ENCODE assay signal across 8 mouse cellular contexts in genomic region chr16:17732841-17733340, GRCm38 (mm10). TPM values are rescaled to one million over a fixed set of nuclear protein-coding genes. Genes with fewer than 3 reads are reported as not detected.
DNase-seq lines count a peak whose midpoint lies in the region; ATAC-seq and TF ChIP-seq lines count a peak whose summit lies in the region.

Med15 (minus strand) TSS chr16:17732891.

- no peak for TF ChIP-seq CTCF in lung, postnatal 0 days (IDR thresholded peaks at IDR 0.05)

- H3K4me3 ChIP-seq in lung, postnatal 0 days (ENCODE audit: low read depth, low read length), result no peak within 1 kb of the TSS
- H3K4me3 ChIP-seq in midbrain, embryonic 13.5 days (replicated peaks), result no peak within 1 kb of the TSS

- no peak for ATAC-seq in lung, postnatal 0 days
- no peak for ATAC-seq in granulocyte monocyte progenitor cell, adult 5-6 weeks (replicated peaks; ENCODE audit: poor library complexity, severe bottlenecking)
- ATAC-seq in midbrain, embryonic 13.5 days, result no peak

- H3K9me3 ChIP-seq in lung, postnatal 0 days (ENCODE audit: low read length), result no peaks in the 10 kb centered on the region
- no peaks in the 10 kb centered on the region for H3K9me3 ChIP-seq in midbrain, embryonic 13.5 days

- WGBS in lung, postnatal 0 days, result 20% methylated on average over 3 of the region's 3 CpGs
- 53% methylated on average over 3 of the region's 3 CpGs for WGBS in midbrain, embryonic 13.5 days

- no peaks in the 10 kb centered on the region for H3K27me3 ChIP-seq in lung, postnatal 0 days (replicated peaks; ENCODE audit: insufficient read depth, low read length)
- H3K27me3 ChIP-seq in midbrain, embryonic 13.5 days, result peaks cover 3% of the 10 kb centered on the region; the same call in 1 of the 2 replicates

- no peak within 1 kb of the TSS for H3K27ac ChIP-seq in lung, postnatal 0 days (ENCODE audit: low read length)
- no peak within 1 kb of the TSS for H3K27ac ChIP-seq in midbrain, embryonic 13.5 days

- H3K4me1 ChIP-seq in lung, postnatal 0 days (ENCODE audit: insufficient read depth, low read depth, low read length), result no peaks in the 10 kb centered on the region
- H3K4me1 ChIP-seq in midbrain, embryonic 13.5 days (replicated peaks), result no peaks in the 10 kb centered on the region

- no peaks in the 10 kb centered on the region for H3K36me3 ChIP-seq in lung, postnatal 0 days (ENCODE audit: insufficient read depth, low read length)
- H3K36me3 ChIP-seq in midbrain, embryonic 13.5 days, result no peaks in the 10 kb centered on the region

- DNase-seq in lung, postnatal 0 days (ENCODE audit: low spot score), result peak; percentile 25
- DNase-seq in lung, postnatal 14 days, result no peak
- peak; percentile 38 for DNase-seq in embryo, embryonic 10.5 days (ENCODE audit: low spot score)
- DNase-seq in layer of hippocampus, postnatal 14 days (ENCODE audit: low spot score in 2 of 2), result no peak
- DNase-seq in cerebellum, postnatal 36 days, result no peak
- DNase-seq in spleen, postnatal 14 days (ENCODE audit: low spot score in 2 of 2), result no peak

- no peak within 1 kb of the TSS for H3K4me2 ChIP-seq in lung, postnatal 0 days (replicated peaks; ENCODE audit: low read depth, low read length)
- H3K4me2 ChIP-seq in midbrain, embryonic 13.5 days (replicated peaks), result no peak within 1 kb of the TSS

- H3K9ac ChIP-seq in lung, postnatal 0 days (replicated peaks; ENCODE audit: low read depth), result no peak within 1 kb of the TSS
- no peak within 1 kb of the TSS for H3K9ac ChIP-seq in midbrain, embryonic 13.5 days (replicated peaks)

- no peak for TF ChIP-seq EP300 in lung, postnatal 0 days (IDR thresholded peaks at IDR 0.05)

RNA-seq across cellular contexts. Expression of gene Med15, which starts in this region (rescaled TPM):
- polyA plus RNA-seq in lung, postnatal 0 days (2015; fragmentation: Nextera tagmentation; extraction: Ambion mirVana), result 23.0 and 24.0 TPM in 2 replicates
- total RNA-seq in granulocyte monocyte progenitor cell, adult 5-6 weeks (2014; fragmentation: Nextera tagmentation), result 59.4 and 61.7 TPM in 2 replicates
- total RNA-seq in granulocyte monocyte progenitor cell, adult 5-6 weeks (2017), result 21.3 and 23.7 TPM in 2 replicates
- 10 to 100 TPM; 65.4 to 80.2 TPM for total RNA-seq in layer of hippocampus, postnatal 14 days (2021)
- 44.7 and 47.7 TPM in 2 replicates for polyA plus RNA-seq in midbrain, embryonic 13.5 days (2015; fragmentation: Nextera tagmentation; extraction: Ambion mirVana)

Comparison
In these comparisons a context has a peak if more than half of its experiments do, and no peak if none do; other contexts are left out.
1. DNase-seq: peak in lung, postnatal 0 days (single experiment) and embryo, embryonic 10.5 days (single experiment); none in lung, postnatal 14 days (single experiment), layer of hippocampus, postnatal 14 days (0 of 2), cerebellum, postnatal 36 days (0 of 2) and spleen, postnatal 14 days (0 of 2).